Mouse (Mus musculus) urinary bladder, adult 18-20 months (tissue): ENCODE data around the gene 3110021N24Rik.

Experiments used
- DNase-seq, 2 experiments: peaks; one replicate each; pipeline ENCODE4 v3.0.0; 2022; ENCODE audit warnings: low spot score in 2 of 2, mixed read lengths in 2 of 2

The 3110021N24Rik gene

GRCm38 (mm10) chr4:108796701-108797100, 77.3 kb downstream of the 3110021N24Rik start:
- DNase-seq: no peak

GRCm38 (mm10) chr4:108798083-108798830, 78.8 kb downstream of the 3110021N24Rik start:
- peak; percentile 28 to 61 for DNase-seq

- no peak for DNase-seq
These were observed 84.1 kb downstream of the 3110021N24Rik start for GRCm38 (mm10) chr4:108803535-108803934.

- no peak for DNase-seq
These were observed 91.7 kb downstream of the 3110021N24Rik start for GRCm38 (mm10) chr4:108811142-108811541.

GRCm38 (mm10) chr4:108811550-108811949, 92.1 kb downstream of the 3110021N24Rik start:
- no peak for DNase-seq

GRCm38 (mm10) chr4:108825677-108826076, 106.2 kb downstream of the 3110021N24Rik start:
- DNase-seq: no peak

GRCm38 (mm10) chr4:108826096-108826495, 106.6 kb downstream of the 3110021N24Rik start:
- DNase-seq: no peak

- peak in 1 of 2 experiments; percentile 10 for DNase-seq
These were observed 107.2 kb downstream of the 3110021N24Rik start for GRCm38 (mm10) chr4:108826643-108827042.

GRCm38 (mm10) chr4:108830698-108831097, 111.2 kb downstream of the 3110021N24Rik start:
- no peak for DNase-seq
